Mouse (Mus musculus): Measurements from ENCODE around the gene Ifnar2.
"Not testable (repeated sequence)": the region's sequence is repeated elsewhere in the genome, so short reads cannot be mapped to it uniquely, and the experiment has no call there.

Gene Ifnar2

GRCm38 (mm10) chr16:91428259-91428865 lies 55.8 kb downstream of the Ifnar2 start:
- no peak for ATAC-seq (ENCODE audit: low TSS enrichment)

DNA sequence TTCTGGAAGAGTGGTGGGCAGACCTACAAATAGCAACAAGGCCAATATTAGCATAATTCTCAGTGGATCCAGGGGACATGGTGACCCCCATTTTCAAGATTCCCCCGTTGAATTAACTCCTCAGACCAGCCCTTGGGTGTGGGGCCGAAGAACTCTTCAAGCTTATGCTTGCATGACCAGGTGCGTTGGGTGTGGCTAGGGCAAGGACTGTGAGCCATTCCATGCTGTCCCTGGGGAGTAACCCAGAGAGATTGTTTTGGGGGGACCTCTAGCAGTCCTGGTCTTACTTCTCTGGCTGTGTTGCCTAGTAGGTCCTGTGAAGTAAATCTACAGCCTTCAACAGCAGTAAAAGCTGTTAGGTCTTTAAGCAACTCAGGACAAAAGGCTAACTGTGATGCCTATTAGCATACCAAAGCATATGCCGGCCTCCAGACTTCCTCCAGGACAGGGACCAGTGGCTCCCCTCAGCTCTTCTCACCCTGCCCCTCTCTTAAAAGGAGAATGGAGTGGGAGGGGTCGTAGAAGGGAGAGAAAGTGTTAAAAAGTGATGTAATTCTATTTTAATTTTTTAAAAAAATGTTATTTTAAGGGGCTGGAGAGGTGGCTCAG lies 60.2 kb downstream of the Ifnar2 start:
- no peak for ATAC-seq (ENCODE audit: low TSS enrichment)

DNA sequence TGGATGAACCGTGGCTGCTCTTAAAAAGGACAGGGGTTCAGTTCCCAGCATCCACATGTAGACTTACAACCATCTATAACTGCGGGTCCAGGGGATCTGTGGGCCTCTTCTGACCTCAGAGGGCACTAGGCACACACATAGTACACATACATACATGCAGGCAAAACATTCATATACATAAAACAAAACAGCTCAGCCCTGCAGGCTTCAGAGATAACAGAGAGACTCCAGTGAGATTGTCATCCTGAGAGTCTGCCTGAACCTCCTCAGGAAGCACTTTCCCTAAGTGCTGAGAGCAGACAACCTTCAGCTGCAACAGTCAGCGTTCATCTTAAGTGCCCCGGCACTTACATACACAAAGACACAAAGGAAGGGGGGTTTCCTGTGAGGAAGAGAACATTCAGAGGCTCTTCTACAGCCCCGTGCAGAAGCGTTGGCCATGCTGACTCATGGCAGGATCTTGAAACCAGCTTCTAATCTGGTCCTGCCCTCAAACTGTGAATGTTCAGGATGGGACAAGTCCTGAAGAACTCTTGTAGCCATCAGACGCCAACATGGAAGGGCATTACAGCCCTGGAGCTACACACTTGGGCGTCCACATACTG lies 60.8 kb downstream of the Ifnar2 start:
- no peak for ATAC-seq (ENCODE audit: low TSS enrichment)

GRCm38 (mm10) chr16:91434119-91434518 lies 61.5 kb downstream of the Ifnar2 start:
- no peak for ATAC-seq (ENCODE audit: low TSS enrichment)

GRCm38 (mm10) chr16:91438081-91438480 lies 65.5 kb downstream of the Ifnar2 start:
- no peak for ATAC-seq (ENCODE audit: low TSS enrichment)

DNA sequence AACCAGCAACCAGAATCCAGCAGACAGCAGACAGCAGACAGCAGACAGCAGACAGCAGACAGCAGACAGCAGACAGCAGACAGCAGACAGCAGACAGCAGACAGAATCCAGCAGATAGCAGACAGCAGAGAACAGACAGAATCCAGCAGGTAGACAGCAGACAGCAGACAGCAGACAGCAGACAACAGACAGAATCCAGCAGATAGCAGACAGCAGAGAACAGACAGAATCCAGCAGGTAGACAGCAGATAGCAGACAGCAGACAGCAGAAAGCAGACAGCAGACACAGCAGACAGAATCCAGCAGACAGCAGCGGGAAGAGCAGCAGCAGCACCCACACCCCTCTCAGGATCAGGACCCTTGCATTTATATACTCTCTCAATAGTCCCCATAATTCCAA lies 66.0 kb downstream of the Ifnar2 start:
- ATAC-seq (ENCODE audit: low TSS enrichment) = not testable (repeated sequence)

- no peak for ATAC-seq (ENCODE audit: low TSS enrichment)
Observed at GRCm38 (mm10) chr16:91441366-91441765, 68.8 kb downstream of the Ifnar2 start.

DNA sequence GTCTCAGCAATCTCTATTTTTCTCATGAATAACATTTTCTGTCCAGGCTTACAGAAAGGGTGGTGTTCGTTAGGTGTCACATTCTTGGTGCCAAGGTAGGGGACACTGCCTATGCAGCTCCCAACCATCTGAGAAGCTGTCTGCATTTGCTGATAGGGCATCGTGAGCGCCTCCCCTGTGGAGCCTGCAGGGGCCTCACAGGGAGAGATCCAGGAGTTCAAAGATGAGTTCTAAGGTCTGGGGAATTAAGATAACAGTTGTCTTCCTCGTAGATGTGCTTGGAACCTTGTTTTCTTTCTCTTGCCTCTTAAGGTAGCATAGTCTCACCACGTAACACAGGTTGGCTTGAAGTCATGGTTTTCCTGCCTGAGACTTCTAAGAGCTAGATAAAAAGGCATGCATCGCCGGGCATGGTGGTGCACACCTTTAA lies 69.2 kb downstream of the Ifnar2 start:
- no peak for ATAC-seq (ENCODE audit: low TSS enrichment)

GRCm38 (mm10) chr16:91442446-91442845 lies 69.9 kb downstream of the Ifnar2 start:
- ATAC-seq (ENCODE audit: low TSS enrichment) = peak; percentile 97

- peak; percentile 86 for ATAC-seq (ENCODE audit: low TSS enrichment)
Observed at GRCm38 (mm10) chr16:91443211-91443611, 70.6 kb downstream of the Ifnar2 start.

GRCm38 (mm10) chr16:91444847-91445246 lies 72.3 kb downstream of the Ifnar2 start:
- no peak for ATAC-seq (ENCODE audit: low TSS enrichment)

DNA sequence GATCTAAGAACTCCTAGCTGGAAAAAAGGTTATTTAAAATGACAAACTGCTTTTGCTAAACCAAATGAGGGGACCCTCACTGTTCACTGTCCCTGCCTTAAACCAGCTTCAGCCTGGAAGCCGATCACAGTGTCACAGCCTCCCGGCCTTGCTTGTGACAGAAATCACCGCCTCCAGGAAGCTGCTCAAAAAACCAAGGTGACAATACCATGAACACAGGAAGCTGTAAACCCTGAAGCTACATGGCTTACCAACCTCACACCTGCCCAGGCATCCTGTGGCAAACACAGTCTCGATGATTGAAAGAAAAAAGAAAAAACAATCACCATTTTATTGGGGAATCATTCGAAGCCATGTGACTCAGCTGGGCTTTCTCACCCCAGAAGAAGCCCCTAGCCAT lies 73.0 kb downstream of the Ifnar2 start:
- ATAC-seq (ENCODE audit: low TSS enrichment) = no peak

DNA sequence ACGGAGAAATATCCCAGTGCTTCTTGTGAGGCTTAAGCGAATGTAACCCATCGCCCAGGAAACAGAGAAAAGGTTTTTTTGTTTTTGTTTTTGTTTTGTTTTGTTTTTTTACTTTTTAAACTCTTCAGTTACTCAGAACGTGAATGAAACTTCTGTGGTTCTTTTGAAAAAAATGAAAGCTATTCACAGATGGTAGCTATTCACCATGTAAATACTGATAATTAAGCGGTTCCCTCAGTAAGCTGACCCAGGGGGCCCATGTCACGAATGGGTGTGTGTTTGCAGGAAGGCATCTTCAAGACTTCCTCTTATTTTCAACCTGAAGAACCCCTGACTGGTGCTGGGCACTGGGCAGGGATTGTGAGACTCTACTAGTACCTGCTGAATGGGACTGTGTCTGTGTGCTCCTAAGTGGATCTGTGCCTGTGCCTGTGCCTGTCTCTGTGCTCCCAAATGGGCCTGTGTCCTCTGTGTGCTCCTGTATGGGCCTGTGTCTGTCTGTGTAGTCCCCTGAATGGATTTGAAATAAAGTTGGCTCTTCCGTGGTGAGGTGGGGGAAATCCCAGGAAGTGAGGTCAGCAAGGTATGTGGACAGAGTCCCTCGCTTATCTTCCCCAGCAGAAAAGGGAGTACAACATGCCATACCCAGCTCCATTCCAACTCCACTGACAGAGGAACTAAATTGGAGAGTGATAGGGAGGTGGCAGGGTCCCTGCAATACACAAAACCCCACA lies 74.4 kb downstream of the Ifnar2 start:
- no peak for ATAC-seq (ENCODE audit: low TSS enrichment)

DNA sequence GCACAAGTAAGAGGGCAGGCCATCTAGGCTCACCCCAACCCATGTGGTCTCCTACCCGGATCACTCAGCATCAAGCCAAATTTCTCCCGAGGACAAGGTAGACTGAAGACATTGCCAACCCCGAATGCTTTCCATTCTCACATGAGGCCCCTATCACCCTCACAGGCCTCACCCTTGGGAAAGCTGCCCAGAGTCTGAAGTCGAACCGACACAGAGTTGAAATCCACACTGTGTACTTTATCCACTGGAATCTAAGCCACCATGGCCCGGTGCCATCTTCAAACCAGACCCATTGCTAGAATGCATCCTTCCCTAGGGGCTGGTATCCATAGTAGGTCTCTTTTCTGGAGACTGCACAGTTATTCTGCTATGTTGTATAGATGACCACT lies 74.9 kb downstream of the Ifnar2 start:
- ATAC-seq (ENCODE audit: low TSS enrichment) = no peak

DNA sequence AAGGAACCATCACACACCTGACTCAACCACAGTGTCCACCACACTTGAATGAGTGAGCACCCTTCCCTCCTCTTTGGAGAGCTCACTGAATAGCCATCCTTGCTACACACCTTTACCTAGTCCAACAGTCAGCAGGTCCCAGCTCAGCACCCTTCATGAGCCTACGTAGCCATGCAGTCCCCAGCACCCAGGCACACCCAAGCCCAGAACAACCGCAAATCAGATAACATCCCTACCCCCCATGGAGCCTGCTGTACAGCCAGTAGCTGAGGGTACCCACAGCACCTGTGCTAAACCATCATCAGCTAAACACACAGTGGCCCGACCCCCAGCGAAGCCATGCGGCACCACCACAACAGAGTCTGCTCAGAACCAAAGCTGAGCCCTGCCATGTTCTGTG lies 75.5 kb downstream of the Ifnar2 start:
- ATAC-seq (ENCODE audit: low TSS enrichment) = no peak

GRCm38 (mm10) chr16:91448895-91449294 lies 76.3 kb downstream of the Ifnar2 start:
- no peak for ATAC-seq (ENCODE audit: low TSS enrichment)

DNA sequence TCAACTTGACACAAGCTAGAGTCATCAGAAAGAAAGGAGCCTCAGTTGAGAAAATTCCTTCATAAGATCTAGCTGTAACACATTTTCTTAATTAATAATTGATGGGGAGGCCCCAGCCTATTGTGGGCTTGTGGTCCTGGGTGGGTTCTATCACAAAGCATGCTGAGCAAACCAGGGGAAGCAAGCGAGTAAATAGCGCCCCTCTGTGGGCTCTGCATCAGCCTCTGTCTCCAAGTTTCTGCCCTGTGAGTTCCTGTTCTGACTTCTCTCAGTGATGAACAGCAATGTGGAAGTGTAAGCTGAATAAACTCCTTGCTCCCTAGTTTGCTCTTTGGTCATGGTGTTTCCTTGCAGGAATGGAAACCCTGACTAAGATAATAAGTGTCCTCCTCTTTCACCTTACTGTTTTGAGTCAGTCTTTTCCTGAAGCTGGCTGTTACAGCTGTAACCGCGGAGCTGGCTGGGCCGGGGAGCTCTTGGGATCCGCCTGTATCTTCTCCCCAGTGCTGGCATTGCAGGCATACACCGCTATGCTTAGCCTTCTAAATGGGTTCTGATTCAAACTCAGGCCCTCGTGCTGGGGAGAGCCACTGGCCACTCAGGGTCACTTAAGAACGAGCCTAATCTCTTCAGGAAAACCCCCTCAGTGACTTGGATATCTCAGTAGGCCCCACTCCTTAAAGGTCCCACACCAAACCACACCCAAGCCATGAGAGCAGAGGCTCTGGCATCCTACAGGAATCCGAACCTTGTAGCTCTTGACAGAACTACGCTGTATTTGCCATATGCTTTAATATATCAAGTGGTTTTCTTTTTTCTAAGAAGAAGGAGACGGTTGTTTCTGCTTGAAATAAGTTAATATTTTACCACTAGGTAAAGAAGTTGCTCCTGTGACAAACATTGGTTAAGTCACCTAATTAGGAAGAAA lies 77.8 kb downstream of the Ifnar2 start:
- no peak for ATAC-seq (ENCODE audit: low TSS enrichment)

GRCm38 (mm10) chr16:91451949-91452348 lies 79.4 kb downstream of the Ifnar2 start:
- ATAC-seq (ENCODE audit: low TSS enrichment) = no peak

DNA sequence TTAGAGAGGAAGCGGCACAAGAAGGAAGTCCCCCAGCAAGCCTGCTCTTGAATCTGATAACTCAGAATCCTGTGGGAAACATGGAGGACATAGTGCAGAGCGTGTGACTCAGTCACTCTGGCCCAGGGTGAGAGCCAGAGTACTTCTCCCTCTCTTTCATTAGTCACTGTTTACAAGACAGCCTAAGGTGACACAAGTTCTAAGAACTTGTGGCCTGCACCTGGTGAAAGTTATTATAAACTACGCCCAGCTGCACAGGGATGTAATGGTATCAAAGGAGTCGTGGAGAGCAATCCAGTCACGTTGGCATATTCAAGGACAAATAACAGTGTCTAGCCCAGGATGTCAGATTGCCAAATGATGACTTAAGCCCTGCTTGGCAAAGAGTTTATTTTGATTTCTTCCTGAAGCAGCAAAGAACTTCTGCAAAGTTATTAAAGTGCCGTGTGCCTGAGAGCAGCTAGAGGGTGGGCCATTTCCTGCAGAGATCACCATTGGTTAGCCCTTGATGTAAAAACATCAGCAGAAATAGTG lies 79.8 kb downstream of the Ifnar2 start:
- ATAC-seq (ENCODE audit: low TSS enrichment) = no peak

All from frontal cortex, adult (tissue).